Mouse (Mus musculus) heart, embryonic 12.5 days (tissue): ENCODE measurements around the gene Pxylp1. TPM values are rescaled to one million over a fixed set of nuclear protein-coding genes. Genes with fewer than 3 reads are reported as not detected.

Source experiments
- ATAC-seq: fragments of 200-750 bp; cut with Nextera tagmentation; 2 replicates; pipeline ENCODE4 v1.8.0; 2017; ENCODE audit warnings: moderate TSS enrichment, moderate library complexity; ENCODE audit not compliant: insufficient number of reproducible peaks, low FRiP score
- H3K27ac ChIP-seq: fragments of 300-500 bp; sonication (generic); 2 replicates; pipeline ENCODE4 v1.5.1; 2016; ENCODE audit warnings: mild to moderate bottlenecking, moderate library complexity; ENCODE audit not compliant: poor library complexity, severe bottlenecking
- H3K27me3 ChIP-seq: fragments of 300-500 bp; sonication (generic); replicated peaks from 2 replicates; pipeline ENCODE4 v1.6.1; 2016; ENCODE audit warnings: mild to moderate bottlenecking, moderate library complexity
- H3K36me3 ChIP-seq: fragments of 300-500 bp; sonication (generic); 2 replicates; pipeline ENCODE4 v1.6.1; 2016; ENCODE audit warnings: mild to moderate bottlenecking, moderate library complexity
- H3K4me1 ChIP-seq: fragments of 300-500 bp; sonication (generic); replicated peaks from 2 replicates; pipeline ENCODE4 v1.6.1; 2016; ENCODE audit warnings: mild to moderate bottlenecking
- H3K4me2 ChIP-seq: fragments of 300-500 bp; sonication (generic); 2 replicates; pipeline ENCODE4 v1.6.1; 2016; ENCODE audit warnings: mild to moderate bottlenecking, moderate library complexity
- H3K4me3 ChIP-seq: fragments of 300-500 bp; sonication (generic); 2 replicates; pipeline ENCODE4 v1.5.1; 2016; ENCODE audit warnings: mild to moderate bottlenecking
- H3K9ac ChIP-seq: fragments of 300-500 bp; sonication (generic); 2 replicates; pipeline ENCODE4 v1.6.1; 2016; ENCODE audit warnings: mild to moderate bottlenecking, moderate library complexity
- H3K9me3 ChIP-seq: fragments of 300-500 bp; sonication (generic); replicated peaks from 2 replicates; pipeline ENCODE4 v1.6.1; 2016; ENCODE audit warnings: mild to moderate bottlenecking, moderate library complexity
- WGBS: fragments of 180-500 bp; shearing (Covaris S2); methylation state at CpG from one replicate; pipeline ENCODE4 v1.1.7; 2016; 5-methylcytosine and 5-hydroxymethylcytosine counted together
- polyA plus RNA-seq: library from polyadenylated mRNA; unstranded; fragments of >200 nt; fragmentation: Nextera tagmentation; extraction: Ambion mirVana; gene quantifications from 2 replicates; pipeline ENCODE4 v1.2.1, GENCODE M21; 2016

The Pxylp1 gene
- polyA plus RNA-seq, 1 experiment from 2014 or later: 36.9 TPM

- no peaks in the 10 kb centered on the region for H3K9me3 ChIP-seq
- WGBS: 68% methylated on average over 3 of the region's 3 CpGs
- no peak overlapping the region for H3K27ac ChIP-seq
- H3K36me3 ChIP-seq: no peaks in the 10 kb centered on the region
- peaks cover 5% of the 10 kb centered on the region for H3K4me1 ChIP-seq
- ATAC-seq: no peak
- H3K4me3 ChIP-seq: no peak overlapping the region
- no peaks in the 10 kb centered on the region for H3K27me3 ChIP-seq
- H3K9ac ChIP-seq: no peak overlapping the region
- H3K4me2 ChIP-seq: no peak overlapping the region
These were observed 102.6 kb downstream of the Pxylp1 start for GRCm38 (mm10) chr9:96789906-96790305.

GRCm38 (mm10) chr9:96787797-96788196 lies 104.7 kb downstream of the Pxylp1 start:
- H3K4me3 ChIP-seq: no peak overlapping the region
- no peaks in the 10 kb centered on the region for H3K9me3 ChIP-seq
- H3K4me1 ChIP-seq: peaks cover 19% of the 10 kb centered on the region
- H3K4me2 ChIP-seq: no peak overlapping the region
- 82% methylated on average over 10 of the region's 10 CpGs for WGBS
- H3K9ac ChIP-seq: no peak overlapping the region
- no peak for ATAC-seq
- H3K36me3 ChIP-seq: no peaks in the 10 kb centered on the region
- H3K27ac ChIP-seq: no peak overlapping the region
- H3K27me3 ChIP-seq: no peaks in the 10 kb centered on the region

- Histone ChIP-seq H3K4me3 (no peak overlapping the region), H3K36me3 (no peaks in the 10 kb centered on the region), H3K9ac (no peak overlapping the region), H3K4me1 (peaks cover 24% of the 10 kb centered on the region), H3K4me2 (no peak overlapping the region), H3K27ac (no peak overlapping the region), H3K9me3 (no peaks in the 10 kb centered on the region), H3K27me3 (no peaks in the 10 kb centered on the region)
- ATAC-seq: no peak
- 51% methylated on average over 9 of the region's 9 CpGs for WGBS
These were observed 106.6 kb downstream of the Pxylp1 start for GRCm38 (mm10) chr9:96785871-96786342.

GRCm38 (mm10) chr9:96785187-96785586 lies 107.3 kb downstream of the Pxylp1 start:
- Histone ChIP-seq H3K9me3 (no peaks in the 10 kb centered on the region), H3K4me1 (peaks cover 24% of the 10 kb centered on the region), H3K27ac (no peak overlapping the region), H3K9ac (no peak overlapping the region), H3K4me2 (no peak overlapping the region), H3K36me3 (no peaks in the 10 kb centered on the region), H3K27me3 (no peaks in the 10 kb centered on the region), H3K4me3 (no peak overlapping the region)
- no peak for ATAC-seq
- 65% methylated on average over 3 of the region's 3 CpGs for WGBS

- Histone ChIP-seq H3K4me3 (no peak overlapping the region), H3K27ac (peak overlapping the region; percentile 45), H3K9ac (no peak overlapping the region), H3K4me2 (no peak overlapping the region), H3K27me3 (no peaks in the 10 kb centered on the region), H3K9me3 (no peaks in the 10 kb centered on the region), H3K36me3 (no peaks in the 10 kb centered on the region), H3K4me1 (peaks cover 24% of the 10 kb centered on the region)
- WGBS: 64% methylated on average over 9 of the region's 9 CpGs
- ATAC-seq: 0 out of 2 replicates have a peak, but pooled peaks have one; percentile 57
These were observed 108.8 kb downstream of the Pxylp1 start for GRCm38 (mm10) chr9:96783667-96784066.

- H3K27me3 ChIP-seq: no peaks in the 10 kb centered on the region
- no peak overlapping the region for H3K4me3 ChIP-seq
- H3K4me1 ChIP-seq: peaks cover 24% of the 10 kb centered on the region
- ATAC-seq: no peak
- peak overlapping the region; percentile 45 for H3K27ac ChIP-seq
- H3K9ac ChIP-seq: peak overlapping the region; percentile 30; the same call in 1 of the 2 replicates
- H3K9me3 ChIP-seq: no peaks in the 10 kb centered on the region
- 18% methylated on average over 5 of the region's 5 CpGs for WGBS
- H3K36me3 ChIP-seq: no peaks in the 10 kb centered on the region
- no peak overlapping the region for H3K4me2 ChIP-seq
These were observed 109.2 kb downstream of the Pxylp1 start for GRCm38 (mm10) chr9:96783258-96783657.

GRCm38 (mm10) chr9:96782062-96782461 lies 110.4 kb downstream of the Pxylp1 start:
- peaks cover 24% of the 10 kb centered on the region for H3K4me1 ChIP-seq
- ATAC-seq: no peak
- no peak overlapping the region for H3K4me2 ChIP-seq
- no peaks in the 10 kb centered on the region for H3K9me3 ChIP-seq
- no peaks in the 10 kb centered on the region for H3K27me3 ChIP-seq
- WGBS: 56% methylated on average over 8 of the region's 8 CpGs
- no peak overlapping the region for H3K4me3 ChIP-seq
- no peak overlapping the region for H3K9ac ChIP-seq
- no peak overlapping the region for H3K27ac ChIP-seq
- H3K36me3 ChIP-seq: no peaks in the 10 kb centered on the region

Other genes with a start within 250 kb of the Pxylp1 start
- gene Zbtb38, start 139.8 kb downstream of the Pxylp1 start, polyA plus RNA-seq: 31.3 and 32.1 TPM in 2 replicates
- 66.1 and 67.6 TPM in 2 replicates for gene Spsb4, start 126.2 kb upstream of the Pxylp1 start, polyA plus RNA-seq
- gene Slc25a36, start 218.5 kb upstream of the Pxylp1 start, polyA plus RNA-seq: 91.8 and 98.3 TPM in 2 replicates